Mouse (Mus musculus) limb, embryonic 14.5 days (tissue): ENCODE data around the gene F2rl2. TPM values are rescaled to one million over a fixed set of nuclear protein-coding genes. Genes with fewer than 3 reads are reported as not detected.

ENCODE experiments used
- ATAC-seq: fragments of 200-750 bp; cut with Nextera tagmentation; 2 replicates; pipeline ENCODE4 v1.8.0; 2017; ENCODE audit warnings: low read depth, moderate number of reproducible peaks, moderate TSS enrichment; ENCODE audit not compliant: low FRiP score
- DNase-seq: peaks from one replicate; pipeline ENCODE4 v3.0.0-alpha.2; 2015; ENCODE audit warnings: low spot score
- H3K27ac ChIP-seq: fragments of 300-500 bp; sonication (generic); replicated peaks from 2 replicates; pipeline ENCODE4 v1.5.1; 2014; ENCODE audit warnings: low read depth, mild to moderate bottlenecking, low read length, moderate library complexity, mixed read lengths
- H3K27me3 ChIP-seq: fragments of 300-500 bp; sonication (generic); 2 replicates; pipeline ENCODE4 v1.6.1; 2014; ENCODE audit warnings: low read length, mixed read lengths; ENCODE audit not compliant: control insufficient read depth, insufficient read depth
- H3K36me3 ChIP-seq: fragments of 300-500 bp; sonication (generic); 2 replicates; pipeline ENCODE4 v1.6.1; 2014; ENCODE audit warnings: mild to moderate bottlenecking, low read length, moderate library complexity, mixed read lengths; ENCODE audit not compliant: control insufficient read depth, insufficient read depth
- H3K4me1 ChIP-seq: fragments of 300-500 bp; sonication (generic); 2 replicates; pipeline ENCODE4 v1.6.1; 2014; ENCODE audit warnings: antibody characterized with exemption, low read length, mixed read lengths; ENCODE audit not compliant: control insufficient read depth, insufficient read depth
- H3K4me2 ChIP-seq: fragments of 300-500 bp; sonication (generic); replicated peaks from 2 replicates; pipeline ENCODE4 v1.6.1; 2014; ENCODE audit warnings: low read depth, mild to moderate bottlenecking, low read length, moderate library complexity; ENCODE audit not compliant: severe bottlenecking
- H3K4me3 ChIP-seq: fragments of 300-500 bp; sonication (generic); replicated peaks from 2 replicates; pipeline ENCODE4 v1.5.1; 2014; ENCODE audit warnings: low read length
- H3K9ac ChIP-seq: fragments of 300-500 bp; sonication (generic); 2 replicates; pipeline ENCODE4 v1.6.1; 2014; ENCODE audit warnings: mild to moderate bottlenecking, low read depth, low read length, moderate library complexity; ENCODE audit not compliant: severe bottlenecking
- H3K9me3 ChIP-seq: fragments of 300-500 bp; sonication (generic); 2 replicates; pipeline ENCODE4 v1.6.1; 2016; ENCODE audit warnings: low read length; ENCODE audit not compliant: control insufficient read depth
- POLR2A ChIP-seq: fragments of 200-500 bp; IDR thresholded peaks from 2 replicates; pipeline ENCODE4 v1.8.0; 2012; ENCODE audit warnings: inconsistent platforms, mild to moderate bottlenecking, moderate library complexity, borderline replicate concordance; ENCODE audit not compliant: insufficient read depth, insufficient read length; ENCODE audit errors: extremely low read depth
- WGBS: fragments of 180-500 bp; shearing (Covaris S2); extraction: QIAGEN DNeasy Blood & Tissue Kit; methylation state at CpG from one replicate; pipeline ENCODE4 v1.1.7; 2014; 5-methylcytosine and 5-hydroxymethylcytosine counted together
- polyA plus RNA-seq, 2 experiments: library from polyadenylated mRNA; depleted of rRNA in 1 of 2; stranded (reverse) in 1 of 2; unstranded in 1 of 2; fragments of >200 nt; fragmentation: Nextera tagmentation in 1 of 2; extraction: Ambion mirVana in 1 of 2; gene quantifications; 2 replicates each; pipeline versions ENCODE4 v1.2.1 to v1.2.3; 2012 to 2014

Gene F2rl2
- polyA plus RNA-seq (2012; rRNA removed), result 0.16 and 0.46 TPM in 2 replicates
- polyA plus RNA-seq (2014; fragmentation: Nextera tagmentation; extraction: Ambion mirVana), result 0.21 and 0.33 TPM in 2 replicates

DNA sequence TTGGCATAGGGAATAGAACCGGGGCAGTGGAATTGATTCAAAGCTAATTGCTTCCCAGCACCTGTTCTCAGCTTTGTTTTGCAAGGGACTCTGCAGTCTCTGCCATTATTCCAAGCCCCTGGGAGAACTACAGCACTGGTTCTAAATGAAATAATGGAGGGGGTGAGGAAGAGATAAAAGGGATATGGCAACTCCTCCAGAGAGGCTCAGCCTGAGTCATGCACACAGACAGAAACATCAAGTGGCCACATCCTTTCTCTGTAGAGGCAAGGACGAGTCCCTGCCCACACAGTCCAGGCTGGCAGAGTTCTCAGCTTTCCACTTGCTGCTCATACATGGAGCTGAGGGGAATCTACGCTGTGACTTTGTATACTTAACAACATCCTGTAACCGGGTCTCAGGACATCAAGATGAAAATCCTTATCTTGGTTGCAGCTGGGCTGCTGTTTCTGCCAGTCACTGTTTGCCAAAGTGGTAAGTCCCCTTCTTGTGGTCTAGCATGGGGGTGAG is at the start of gene F2rl2:
TSS of gene F2rl2 (plus strand) at position 200 of the 510 bp plus-strand sequence.
- ATAC-seq, result no peak
- WGBS, result 77% methylated on average over 4 of the region's 4 CpGs

DNA sequence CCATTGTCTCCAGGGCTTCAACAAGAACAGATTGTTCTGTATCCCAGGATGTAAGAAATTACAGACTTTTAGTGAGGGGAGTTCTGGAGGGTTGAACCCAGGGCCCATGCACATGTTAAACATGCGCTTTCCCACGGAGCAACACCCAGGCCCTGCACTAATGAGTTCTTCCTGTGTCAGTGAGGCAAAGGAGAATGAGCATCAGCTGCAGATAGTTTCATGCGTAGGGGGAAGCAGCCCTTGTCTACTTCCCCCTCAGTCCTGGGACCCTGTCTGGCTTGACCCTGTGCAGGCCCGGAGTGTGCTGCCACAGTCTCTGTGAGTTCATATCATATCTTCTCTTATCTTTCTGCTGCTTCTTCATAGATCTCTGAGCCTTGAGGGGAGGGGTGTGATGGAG is 49.4 kb upstream of the F2rl2 start:
- Histone ChIP-seq H3K4me2 (no peak overlapping the region), H3K4me1 (peaks cover 10% of the 10 kb centered on the region; the same call in 1 of the 2 replicates), H3K9ac (no peak overlapping the region), H3K36me3 (peaks cover 5% of the 10 kb centered on the region), H3K27me3 (no peaks in the 10 kb centered on the region), H3K9me3 (no peaks in the 10 kb centered on the region), H3K27ac (no peak overlapping the region), H3K4me3 (no peak overlapping the region)
- 18% methylated on average over 4 of the region's 4 CpGs for WGBS
- DNase-seq (peak; percentile 14), ATAC-seq (peak; percentile 28; the same call in 1 of the 2 replicates)
- TF ChIP-seq POLR2A, result no peak

More for the DNA sequence above, at the start of gene F2rl2:
- H3K36me3 ChIP-seq, result no peaks in the 10 kb centered on the region
- DNase-seq, result no peak
- H3K9ac ChIP-seq, result no peak within 1 kb of the TSS
- H3K4me1 ChIP-seq, result peaks cover 7% of the 10 kb centered on the region; the same call in 1 of the 2 replicates
- no peaks in the 10 kb centered on the region for H3K27me3 ChIP-seq
- H3K4me3 ChIP-seq, result no peak within 1 kb of the TSS
- H3K9me3 ChIP-seq, result no peaks in the 10 kb centered on the region
- H3K27ac ChIP-seq, result no peak within 1 kb of the TSS
- H3K4me2 ChIP-seq, result no peak within 1 kb of the TSS
- no peak for TF ChIP-seq POLR2A

DNA sequence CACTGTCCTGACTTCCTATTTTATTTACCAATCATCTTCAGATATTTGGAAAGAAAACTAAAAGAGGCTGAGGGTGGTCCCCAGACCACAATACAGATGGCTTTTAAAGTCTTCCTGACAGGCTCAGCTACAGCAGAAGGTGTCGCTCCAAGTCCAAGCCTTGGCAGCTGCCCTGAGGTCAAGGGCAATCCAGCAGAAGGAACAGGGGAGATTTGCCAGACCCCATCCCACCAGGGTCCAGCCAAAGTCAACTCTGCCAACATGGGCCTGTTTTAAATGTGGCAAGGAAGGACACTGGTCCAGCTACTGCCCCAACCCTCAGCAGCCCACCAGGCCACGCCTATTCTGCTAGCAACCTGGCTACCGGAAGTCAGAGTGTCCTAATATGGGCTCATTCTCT is 46.7 kb upstream of the F2rl2 start:
- no peaks in the 10 kb centered on the region for H3K27me3 ChIP-seq
- no peak for DNase-seq
- peaks cover 4% of the 10 kb centered on the region; the same call in 1 of the 2 replicates for H3K4me1 ChIP-seq
- no peak overlapping the region for H3K4me2 ChIP-seq
- H3K27ac ChIP-seq, result no peak overlapping the region
- H3K9ac ChIP-seq, result no peak overlapping the region
- no peak for ATAC-seq
- H3K4me3 ChIP-seq, result no peak overlapping the region
- TF ChIP-seq POLR2A, result no peak
- WGBS, result 79% methylated on average over 3 of the region's 3 CpGs
- peaks cover 3% of the 10 kb centered on the region for H3K36me3 ChIP-seq
- no peaks in the 10 kb centered on the region for H3K9me3 ChIP-seq

DNA sequence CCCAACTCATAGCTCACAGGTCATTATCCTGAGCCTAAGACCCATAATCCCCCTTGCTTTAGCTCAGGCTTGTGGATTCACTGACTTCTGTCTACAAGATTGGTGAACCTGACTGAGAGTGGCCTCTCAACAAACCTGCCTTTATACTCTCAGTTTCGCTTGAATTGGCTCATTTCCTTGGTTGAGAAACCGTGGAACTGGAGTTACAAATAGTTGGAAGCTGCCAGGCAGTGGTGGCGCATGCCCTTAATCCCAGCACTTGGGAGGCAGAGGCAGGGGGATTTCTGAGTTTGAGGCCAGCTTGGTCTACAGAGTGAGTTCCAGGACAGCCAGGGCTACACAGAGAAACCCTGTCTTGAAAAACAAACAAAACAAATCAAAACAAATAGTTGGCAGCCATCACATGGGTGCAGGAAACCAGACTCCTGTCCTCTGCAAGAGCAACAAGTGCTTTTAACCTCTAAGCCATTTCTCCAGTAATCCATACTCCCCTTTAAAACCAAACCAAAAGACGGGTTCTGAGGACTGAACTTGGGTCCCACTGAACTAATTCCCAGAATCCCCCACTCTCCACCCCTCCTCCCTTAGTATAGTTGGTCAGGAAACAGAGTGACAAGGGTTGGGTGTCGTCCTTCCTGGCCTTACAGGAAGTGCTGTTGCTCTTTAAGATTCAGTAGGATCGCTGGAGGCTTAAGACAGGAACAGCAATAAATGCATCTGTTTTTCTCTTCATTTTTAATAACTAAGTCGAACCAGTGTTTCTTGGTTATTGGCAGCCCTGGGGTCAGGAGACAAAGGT is 44.6 kb upstream of the F2rl2 start:
- no peak for ATAC-seq
- Histone ChIP-seq H3K4me3 (no peak overlapping the region), H3K27ac (no peak overlapping the region), H3K27me3 (no peaks in the 10 kb centered on the region), H3K4me2 (no peak overlapping the region), H3K9ac (no peak overlapping the region), H3K36me3 (no peaks in the 10 kb centered on the region), H3K9me3 (no peaks in the 10 kb centered on the region), H3K4me1 (peaks cover 3% of the 10 kb centered on the region; the same call in 1 of the 2 replicates)
- no peak for DNase-seq
- WGBS, result 68% methylated on average over 7 of the region's 7 CpGs
- no peak for TF ChIP-seq POLR2A

DNA sequence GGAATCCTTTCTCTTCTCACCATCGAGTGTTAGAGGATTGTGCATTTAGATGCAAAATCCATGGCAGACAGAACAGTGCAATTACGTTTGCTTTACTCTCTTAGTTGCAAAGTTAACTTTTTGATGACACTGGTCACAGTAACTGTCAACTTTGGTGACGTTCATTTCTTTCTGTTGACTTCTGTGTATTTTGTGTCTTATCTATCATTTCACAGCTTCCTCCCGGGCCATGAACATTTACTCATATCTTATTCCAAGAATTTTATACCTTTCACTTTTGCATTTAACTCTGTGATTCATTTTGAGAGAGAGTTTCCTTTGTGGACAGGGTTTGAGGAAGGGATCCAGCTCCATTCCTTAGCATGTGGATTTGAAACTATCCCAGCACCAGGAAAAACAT is 43.0 kb upstream of the F2rl2 start:
- no peak overlapping the region for H3K4me3 ChIP-seq
- 82% methylated on average over 4 of the region's 4 CpGs for WGBS
- no peak for ATAC-seq
- no peaks in the 10 kb centered on the region for H3K36me3 ChIP-seq
- H3K9me3 ChIP-seq, result no peaks in the 10 kb centered on the region
- no peak overlapping the region for H3K27ac ChIP-seq
- TF ChIP-seq POLR2A, result no peak
- DNase-seq, result no peak
- no peak overlapping the region for H3K9ac ChIP-seq
- H3K4me2 ChIP-seq, result no peak overlapping the region
- no peaks in the 10 kb centered on the region for H3K4me1 ChIP-seq
- no peaks in the 10 kb centered on the region for H3K27me3 ChIP-seq
